9 mouse cellular contexts compared by ENCODE assay signal in genomic region chr7:132996391-132996790, GRCm38 (mm10).
DNase-seq lines count a peak whose midpoint lies in the region; ATAC-seq and TF ChIP-seq lines count a peak whose summit lies in the region.
"Had no signal": no experiment of that assay in that cellular context is flagged by ENCODE, and none has a peak within 500 bp of the region (broad histone marks: within the 10 kb centered on the region; RNA-seq: fewer than 3 reads in every experiment).

No protein-coding gene starts in this region.

- H3K36me3 ChIP-seq in kidney, postnatal 0 days (ENCODE audit: insufficient read depth, low read length): peaks cover 55% of the 10 kb centered on the region

- TF ChIP-seq CTCF in kidney, postnatal 0 days (IDR thresholded peaks at IDR 0.05; ENCODE audit: low read depth): peak; percentile 68; the same call in 1 of the 2 replicates

- H3K4me3 ChIP-seq in kidney, postnatal 0 days (replicated peaks; ENCODE audit: low read depth, low read length): no peak overlapping the region
- H3K4me3 ChIP-seq: embryonic facial prominence, embryonic 13.5 days had no signal

- no peak overlapping the region for H3K4me2 ChIP-seq in kidney, postnatal 0 days (ENCODE audit: low read length)
- H3K4me2 ChIP-seq: embryonic facial prominence, embryonic 13.5 days had no signal

- 94% methylated on average over 5 of the region's 5 CpGs for WGBS in kidney, postnatal 0 days

- no peaks in the 10 kb centered on the region for H3K4me1 ChIP-seq in kidney, postnatal 0 days (replicated peaks; ENCODE audit: insufficient read depth, low read length)
- H3K4me1 ChIP-seq: embryonic facial prominence, embryonic 13.5 days had no signal

- DNase-seq in CD4-positive, CD25-positive, alpha-beta regulatory T cell, adult 2 months (ENCODE audit: low read depth, low spot score): peak; percentile 59
- peak; percentile 48 for DNase-seq in kidney, postnatal 0 days (ENCODE audit: low spot score)
- no peak for DNase-seq in kidney, adult 9 months
- DNase-seq in 3T3-L1 (ENCODE audit: low read depth, low spot score): peak; percentile 49
- peak; percentile 27 for DNase-seq in embryo, embryonic 10.5 days (ENCODE audit: low spot score)
- peak; percentile 45 for DNase-seq in testis, postnatal 10 days (ENCODE audit: low spot score)
- DNase-seq in neural tube, embryonic 10.5 days (ENCODE audit: extremely low spot score, low spot score): no peak

- H3K9me3 ChIP-seq in kidney, postnatal 0 days (replicated peaks; ENCODE audit: low read length): no peaks in the 10 kb centered on the region
- H3K9me3 ChIP-seq: embryonic facial prominence, embryonic 13.5 days had no signal

- H3K27ac ChIP-seq in kidney, postnatal 0 days: no peak overlapping the region
- H3K27ac ChIP-seq: embryonic facial prominence, embryonic 13.5 days had no signal

- no peak for ATAC-seq in CD4-positive, CD25-positive, alpha-beta regulatory T cell, adult 4 months
- no peak for ATAC-seq in kidney, postnatal 0 days (replicated peaks; ENCODE audit: low FRiP score, low read depth)

- no peak overlapping the region for H3K9ac ChIP-seq in kidney, postnatal 0 days (ENCODE audit: low read depth, low read length)
- H3K9ac ChIP-seq: embryonic facial prominence, embryonic 13.5 days had no signal

- H3K27me3 ChIP-seq in kidney, postnatal 0 days (ENCODE audit: insufficient read depth, low read length): no peaks in the 10 kb centered on the region
- H3K27me3 ChIP-seq: embryonic facial prominence, embryonic 13.5 days had no signal

Comparison
In these comparisons a context has a peak if more than half of its experiments do, and no peak if none do; other contexts are left out.
1. DNase-seq: peak in CD4-positive, CD25-positive, alpha-beta regulatory T cell, adult 2 months (single experiment), kidney, postnatal 0 days (single experiment), 3T3-L1 (single experiment), embryo, embryonic 10.5 days (single experiment) and testis, postnatal 10 days (single experiment); none in kidney, adult 9 months (single experiment) and neural tube, embryonic 10.5 days (single experiment).